Mouse (Mus musculus): Measurements from ENCODE around the gene Myl4.

DNA sequence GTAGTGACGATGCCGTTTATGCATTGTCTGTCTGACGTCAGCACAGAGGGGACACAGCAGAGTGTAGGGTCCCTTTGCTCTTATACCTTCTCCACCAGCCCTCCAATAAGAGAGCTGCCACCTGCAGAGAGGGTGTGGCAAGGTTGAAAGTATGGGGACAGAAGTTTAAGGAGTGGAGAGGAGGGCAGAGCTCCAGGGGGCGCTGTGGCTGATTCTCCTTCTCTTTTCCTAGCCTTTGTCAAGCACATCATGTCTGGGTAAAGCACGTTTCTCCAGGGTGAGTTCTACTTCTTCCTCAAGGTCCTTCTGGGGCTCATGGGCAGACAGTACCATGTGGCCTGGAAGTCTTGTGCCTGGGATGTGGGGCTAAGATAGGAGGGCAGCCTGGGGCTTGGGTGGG lies 35.0 kb downstream of the Myl4 start:
- TF ChIP-seq CTCF (IDR thresholded peaks at IDR 0.05; ENCODE audit: borderline replicate concordance, extremely low read depth, insufficient read depth, insufficient read length) (no peak), POLR2A (IDR thresholded peaks at IDR 0.05; ENCODE audit: borderline replicate concordance, extremely low read depth, insufficient read depth, insufficient read length, poor library complexity, severe bottlenecking) (no peak)
